Mouse (Mus musculus) heart, adult 9 months (tissue): Measurements from ENCODE around the gene Erlec1.

Source experiments
- DNase-seq, 2 experiments: peaks; one replicate each; pipeline ENCODE4 v3.0.0; 2022; ENCODE audit warnings: low spot score in 2 of 2

Gene Erlec1

DNA sequence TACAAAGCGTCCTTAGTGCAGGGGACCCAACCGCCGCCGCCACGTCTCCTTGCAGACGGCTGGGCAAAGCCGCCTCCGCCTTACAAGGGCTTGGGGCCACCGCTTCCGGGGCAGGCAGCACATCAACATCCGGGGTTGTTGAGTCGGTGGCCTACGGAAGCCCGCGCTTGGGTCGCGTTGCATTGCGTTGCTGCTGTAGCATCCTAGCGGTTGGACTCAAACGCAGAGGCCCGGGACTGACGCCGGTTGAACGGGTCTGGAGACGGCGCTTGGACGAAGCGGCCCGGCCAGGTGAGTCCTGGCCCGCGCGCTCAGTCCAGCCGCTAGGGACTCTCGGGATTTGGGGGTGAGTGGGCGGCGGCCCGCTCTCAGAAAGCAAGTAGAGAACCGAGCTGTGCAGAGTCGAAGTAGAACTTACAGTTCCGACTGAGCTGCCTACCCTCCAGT is at the start of gene Erlec1:
TSS of gene Erlec1 (minus strand) at position 57 of the 447 bp plus-strand sequence.
- DNase-seq = peak; percentile 82 to 84

DNA sequence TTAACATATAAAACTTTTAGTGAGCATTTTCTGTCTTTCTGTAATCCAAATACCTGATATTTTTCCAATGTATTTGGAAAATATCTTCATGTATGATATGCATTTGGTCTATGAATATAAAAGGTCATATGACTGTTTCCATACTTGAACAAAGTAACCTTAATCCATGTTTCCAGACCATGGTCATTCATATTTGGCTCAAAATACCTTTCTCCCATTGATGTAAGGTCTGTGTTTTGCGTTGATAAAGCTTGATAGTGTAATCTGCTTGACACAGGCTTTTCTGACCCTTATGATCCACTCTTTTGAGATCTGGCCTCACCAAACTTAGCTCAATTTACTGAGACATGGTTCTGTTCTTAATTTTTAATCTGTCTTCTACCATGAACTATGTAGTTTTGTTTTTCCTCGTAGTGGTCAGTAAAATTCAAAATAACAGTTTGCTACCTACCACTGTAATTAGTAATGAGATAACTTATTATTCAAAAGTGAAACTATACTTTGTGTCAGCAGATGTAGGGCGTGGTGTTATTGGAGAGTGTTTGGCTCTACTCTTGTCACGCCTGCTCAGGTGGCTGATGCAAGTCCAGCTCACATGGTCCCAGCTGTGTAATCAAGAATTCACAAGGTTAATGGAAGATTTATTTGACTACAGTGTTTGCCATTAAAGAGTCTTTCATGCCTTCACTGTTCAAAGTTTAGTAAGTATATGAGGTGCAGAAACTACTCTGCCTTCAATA is 47.2 kb upstream of the Erlec1 start:
- no peak for DNase-seq

DNA sequence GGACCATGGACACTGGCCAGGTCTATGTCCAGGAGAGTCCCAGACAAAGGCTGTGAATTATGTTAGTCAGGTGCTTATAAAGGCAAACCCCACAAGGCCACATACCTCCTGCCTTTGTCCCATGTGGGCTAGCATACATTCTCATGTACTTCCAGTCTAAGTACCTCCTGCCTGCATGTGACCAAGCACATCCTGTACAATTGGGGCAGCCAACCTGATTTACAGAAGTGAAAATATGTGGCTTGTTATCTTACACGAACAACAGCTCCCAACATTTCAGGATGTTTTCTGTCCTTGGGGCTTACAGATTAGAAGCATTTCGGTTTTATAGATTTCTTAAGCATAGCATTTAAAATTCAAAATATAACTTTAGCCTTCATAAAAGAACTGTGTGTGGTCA is 45.9 kb upstream of the Erlec1 start:
- DNase-seq = no peak

DNA sequence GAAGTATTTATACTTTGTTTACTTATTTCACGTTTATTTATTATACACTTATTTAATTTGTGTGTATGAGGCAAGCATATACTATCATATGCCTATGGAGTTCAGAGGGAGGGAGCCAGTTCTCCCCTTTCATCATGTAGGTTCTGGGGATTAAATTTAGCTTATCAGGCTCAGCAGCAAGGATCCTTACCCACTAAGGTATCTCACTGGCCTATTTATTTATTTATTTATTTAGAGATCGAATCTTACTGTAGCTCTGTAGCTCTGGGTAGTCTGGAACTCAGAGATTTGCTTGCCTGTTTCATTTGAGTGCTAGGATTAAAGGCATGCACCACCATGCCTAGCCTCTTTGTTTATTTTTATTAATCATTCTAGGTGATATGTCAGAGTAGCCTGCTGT is 44.6 kb upstream of the Erlec1 start:
- DNase-seq = no peak

DNA sequence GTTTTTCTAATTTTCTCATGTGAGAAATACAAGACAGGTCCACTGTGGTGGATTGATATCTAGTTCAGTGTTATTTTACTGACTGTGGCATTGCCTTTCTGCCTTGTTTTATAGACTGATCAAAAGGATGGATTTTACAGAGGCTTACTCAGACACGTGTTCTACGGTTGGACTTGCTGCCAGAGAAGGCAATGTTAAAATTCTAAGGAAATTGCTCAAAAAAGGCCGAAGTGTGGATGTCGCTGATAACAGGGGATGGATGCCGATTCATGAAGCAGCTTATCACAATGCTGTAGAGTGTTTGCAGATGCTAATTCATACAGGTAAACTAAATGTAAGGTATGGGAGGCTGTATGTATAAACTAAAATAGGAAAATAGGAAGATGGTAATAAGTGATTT is 44.1 kb upstream of the Erlec1 start:
- no peak for DNase-seq

DNA sequence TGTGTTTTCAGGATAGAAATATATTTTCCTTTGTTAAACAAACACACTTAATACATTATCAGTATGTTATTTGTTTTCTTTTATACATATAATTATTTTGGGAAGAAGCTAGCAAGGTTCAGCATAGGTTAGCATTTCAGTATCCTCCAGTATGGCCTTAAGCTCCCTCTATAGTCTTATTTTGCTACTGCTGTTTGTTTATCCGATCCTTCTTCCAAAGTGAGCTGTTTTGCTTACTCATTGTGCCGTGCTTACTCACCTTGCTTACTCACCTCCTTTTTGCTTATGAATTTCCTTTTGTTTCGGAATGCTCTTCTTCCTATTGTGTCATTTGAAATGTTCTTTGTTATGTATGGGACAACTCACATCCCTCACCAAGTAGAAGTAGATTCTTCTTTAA is 42.5 kb upstream of the Erlec1 start:
- DNase-seq = no peak

DNA sequence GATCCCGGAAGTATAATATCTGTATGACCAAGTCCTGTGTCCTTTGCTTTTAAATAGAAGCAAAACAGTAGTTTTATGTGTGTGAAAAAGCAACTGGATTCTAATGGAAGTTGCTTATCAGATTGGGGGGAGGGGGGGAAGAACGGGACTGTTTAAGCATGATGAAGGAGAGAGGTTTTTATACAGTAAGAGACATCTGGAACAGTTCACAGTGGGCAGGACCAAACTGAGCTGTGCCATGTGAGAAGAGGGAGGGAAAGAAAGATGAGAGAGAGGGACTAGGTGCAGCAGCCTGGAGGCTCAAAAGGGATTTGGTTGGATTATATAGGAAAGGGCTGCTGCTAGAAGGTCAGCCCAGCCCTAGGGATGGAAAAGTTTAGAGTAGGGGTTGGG is 32.5 kb upstream of the Erlec1 start:
- DNase-seq = no peak

DNA sequence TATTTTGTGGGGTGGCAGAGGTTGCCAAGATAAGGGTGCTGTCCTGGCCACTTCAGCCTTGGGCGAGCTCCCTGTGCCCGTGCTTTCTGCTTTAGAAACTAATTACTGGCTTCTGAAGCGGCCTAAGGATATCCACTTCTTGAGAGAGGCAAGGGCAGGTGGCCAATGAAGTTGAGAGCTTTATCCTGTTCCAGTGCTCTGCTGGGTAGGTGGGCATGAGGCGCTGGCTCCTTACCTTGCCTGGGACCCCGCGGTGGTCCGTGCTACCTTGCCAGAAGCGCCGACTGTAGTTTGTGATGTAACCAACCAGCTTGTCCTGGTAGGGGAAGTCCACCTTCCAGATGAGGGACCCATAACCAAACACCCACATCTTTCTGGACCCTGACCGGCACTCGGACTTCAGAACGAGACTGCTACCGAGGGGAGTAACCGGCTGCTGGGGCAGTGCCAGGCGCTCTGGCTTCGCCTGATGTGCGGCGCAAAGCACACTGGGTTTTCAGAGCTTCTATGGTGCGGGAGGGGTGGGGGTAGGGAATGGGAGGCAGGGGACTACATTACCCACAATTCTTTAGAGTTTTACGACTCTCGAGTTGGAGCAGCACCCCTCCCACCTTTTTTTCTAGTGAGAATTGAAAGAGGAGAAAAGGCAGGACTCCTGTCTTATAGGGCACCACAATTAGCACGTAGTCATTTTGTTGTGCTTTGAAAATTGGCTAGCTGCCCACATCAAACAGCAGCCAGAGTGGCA is 31.9 kb upstream of the Erlec1 start, which contains the start of gene Chac2:
TSS of gene Chac2 (minus strand) at position 474 of the 748 bp plus-strand sequence.
- peak; percentile 83 to 84 for DNase-seq

DNA sequence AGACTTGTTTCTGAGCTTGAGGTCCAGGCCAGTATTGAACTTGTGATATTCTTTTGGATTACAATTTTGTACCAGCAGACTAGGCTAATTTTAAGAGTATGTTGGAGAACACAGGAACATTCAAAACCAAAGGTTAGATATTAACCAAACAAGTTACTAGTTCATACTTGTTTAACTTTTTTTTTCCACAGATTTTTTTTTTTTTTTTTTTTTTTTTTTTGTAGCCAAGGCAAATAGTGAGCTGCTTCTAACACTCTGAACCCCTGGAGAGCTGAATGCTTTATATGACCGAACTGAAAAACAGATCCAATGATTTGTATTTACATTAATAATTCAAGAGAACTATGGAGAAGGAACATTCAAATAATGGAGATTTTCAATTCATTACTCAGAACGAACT is 31.1 kb upstream of the Erlec1 start:
- no peak for DNase-seq

DNA sequence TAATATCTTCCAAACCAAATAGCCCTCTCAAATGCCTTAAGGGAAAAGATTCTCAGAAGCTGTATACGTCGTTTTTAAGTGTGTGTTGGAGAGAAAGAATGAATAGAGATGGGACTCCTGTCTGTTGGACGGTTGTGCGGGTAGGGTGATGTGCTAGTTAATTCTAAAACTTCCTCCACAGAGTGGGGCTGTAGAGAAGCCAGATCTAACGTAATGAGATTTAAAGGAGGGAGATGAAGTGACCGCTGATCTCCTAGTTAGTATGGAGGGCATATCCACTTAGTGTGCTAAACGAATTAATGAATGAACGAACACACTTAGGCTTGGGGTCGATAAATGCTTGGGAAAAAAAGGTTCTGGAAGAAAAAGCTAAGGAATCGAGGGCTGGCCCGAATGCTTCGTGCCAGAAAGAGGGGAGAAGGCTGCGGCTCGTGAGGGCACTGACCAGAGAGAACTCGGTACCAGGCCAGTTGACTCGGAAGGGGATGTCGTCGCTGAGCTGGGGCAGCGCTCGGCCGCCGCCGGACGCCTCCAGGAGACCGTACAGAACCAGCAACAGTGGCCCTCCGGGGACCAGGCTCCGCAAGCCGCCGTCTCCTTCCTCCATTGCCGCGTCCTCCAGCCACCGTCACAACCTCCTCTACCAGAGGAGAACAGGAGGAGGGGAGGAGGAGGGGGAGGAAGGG is 523 bp downstream of the Erlec1 start:
- DNase-seq = peak; percentile 18 to 22

DNA sequence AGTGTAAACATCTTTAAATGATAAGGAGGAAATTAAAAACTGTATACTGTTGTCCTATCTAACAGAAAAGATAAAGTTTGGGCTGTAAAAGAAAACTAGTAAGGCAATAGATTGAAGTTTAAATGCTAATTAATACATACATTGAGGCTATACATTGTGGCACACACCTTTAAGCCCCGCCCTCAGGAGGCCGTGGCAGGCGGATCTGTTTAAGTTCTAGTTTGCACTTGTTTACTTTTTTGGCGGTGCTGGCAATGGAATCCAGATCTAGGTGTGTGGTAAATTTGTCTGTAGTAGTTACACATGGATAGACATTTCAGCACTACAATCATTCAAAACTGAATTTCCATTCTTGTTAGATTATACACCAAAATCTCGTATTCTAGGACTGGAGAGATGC is 1.3 kb downstream of the Erlec1 start:
- DNase-seq = no peak

DNA sequence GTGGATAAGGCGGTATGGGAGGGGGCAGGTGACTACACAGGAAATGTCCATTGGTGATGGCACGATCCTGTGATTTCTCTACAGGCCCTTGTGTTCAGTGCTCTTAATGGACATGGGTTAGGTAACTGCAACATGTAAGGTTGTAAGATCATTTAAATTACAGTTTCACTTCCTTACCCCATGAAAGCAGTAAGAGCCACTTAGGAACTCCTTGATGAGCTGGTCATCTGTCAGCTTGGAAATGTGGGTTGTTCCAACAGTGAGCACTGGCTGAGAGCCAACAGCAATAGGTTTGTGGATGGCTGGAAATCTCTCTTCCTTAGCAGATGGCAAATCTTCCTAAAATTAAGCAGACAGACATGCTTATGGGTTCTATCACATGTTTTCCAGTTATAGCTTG is 10.6 kb downstream of the Erlec1 start:
- no peak for DNase-seq

DNA sequence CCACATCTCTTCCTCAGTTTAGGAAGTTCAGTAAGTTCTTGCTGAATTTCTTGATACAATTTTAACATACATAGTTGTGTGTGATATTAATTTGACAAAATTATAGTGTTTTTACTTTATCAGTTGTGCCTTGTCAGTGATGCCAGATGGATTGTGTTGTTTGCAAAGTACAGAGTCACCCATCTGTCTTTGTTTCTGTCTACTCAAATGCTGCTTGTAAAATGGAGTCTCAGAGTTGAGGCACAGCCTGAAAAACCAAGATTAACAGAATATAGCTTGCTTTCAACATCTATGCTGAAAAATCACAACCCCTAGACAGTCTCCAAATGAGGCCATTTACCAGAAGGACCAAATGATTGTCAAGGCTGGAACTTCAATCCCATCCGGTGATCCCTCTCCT is 25.6 kb downstream of the Erlec1 start:
- DNase-seq = no peak

DNA sequence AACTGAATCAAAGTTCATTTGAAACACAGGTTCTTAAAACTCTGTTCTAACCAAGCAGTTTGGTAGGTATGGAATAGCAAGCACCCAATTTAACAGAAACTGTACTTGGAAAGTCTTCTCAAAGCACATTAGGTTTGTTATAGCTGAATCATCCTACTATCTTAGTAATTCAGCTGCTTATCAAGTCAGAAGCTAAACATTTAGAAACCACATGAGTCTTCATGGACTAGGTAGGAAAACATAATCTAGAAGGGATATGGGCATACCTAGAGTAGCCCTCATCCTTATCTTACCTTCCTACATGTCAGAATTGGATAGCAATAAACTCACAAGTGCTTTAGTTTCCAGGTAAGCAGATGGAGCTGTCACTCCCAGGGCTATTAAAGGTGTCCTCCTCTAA is 26.1 kb downstream of the Erlec1 start:
- no peak for DNase-seq

DNA sequence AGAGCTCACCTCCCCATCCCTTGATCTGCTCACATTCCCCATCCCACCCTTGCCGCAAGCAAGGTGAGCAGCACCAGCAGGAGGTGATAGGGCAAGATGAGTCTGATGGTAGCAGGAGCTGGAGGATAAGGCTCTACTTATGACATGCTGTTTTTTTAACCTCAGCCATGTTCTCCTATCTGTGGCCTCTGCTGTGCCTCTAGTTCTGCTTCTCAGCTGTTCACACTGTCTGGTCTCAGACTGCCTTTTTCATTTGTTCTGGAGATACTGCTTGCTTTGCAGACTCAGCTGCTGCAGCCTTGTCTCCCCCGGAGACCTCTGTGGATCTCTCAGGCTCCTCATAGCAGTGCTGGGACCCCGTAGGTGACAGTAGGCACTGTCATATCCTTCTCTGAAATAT is 30.9 kb downstream of the Erlec1 start:
- DNase-seq = no peak

DNA sequence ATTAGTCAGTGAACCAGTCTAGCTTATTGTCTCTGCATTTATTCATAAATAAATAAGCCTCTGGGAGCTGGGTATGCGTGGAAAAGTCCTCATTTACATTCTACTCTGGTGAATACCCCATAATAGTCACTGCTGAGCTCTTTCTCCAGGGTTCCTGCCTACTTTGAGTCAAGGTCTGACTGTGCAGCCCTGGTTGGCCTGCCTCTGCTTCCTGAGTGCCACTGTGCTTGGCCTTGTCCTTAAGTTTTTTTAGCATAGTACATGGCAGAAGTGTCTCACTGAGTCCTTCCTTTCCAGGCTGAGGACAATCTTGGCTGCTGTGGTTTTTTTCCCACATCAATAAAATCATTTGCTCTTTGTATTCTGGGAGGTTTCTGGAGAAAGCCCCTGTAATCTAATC is 33.5 kb downstream of the Erlec1 start:
- DNase-seq = no peak

DNA sequence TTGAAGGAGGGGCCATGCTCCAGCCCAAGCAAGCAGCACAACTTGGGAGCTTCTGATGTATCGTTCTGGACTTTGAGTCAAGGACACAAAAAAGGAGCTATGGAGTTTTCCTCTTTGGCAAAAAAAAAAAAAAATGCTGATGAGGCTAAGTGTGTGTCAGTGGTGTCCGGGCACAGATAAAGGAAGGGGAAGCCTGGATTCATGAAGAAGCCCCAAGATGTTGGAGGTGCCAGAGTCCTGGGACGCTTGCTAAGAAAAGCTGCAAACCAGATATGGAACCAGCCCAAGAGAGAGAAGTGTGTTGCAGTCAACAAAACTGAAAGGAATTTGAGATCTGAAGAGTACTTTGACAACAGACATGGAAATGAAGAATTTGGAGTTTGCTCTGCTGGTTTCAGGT is 41.8 kb downstream of the Erlec1 start:
- no peak for DNase-seq

DNA sequence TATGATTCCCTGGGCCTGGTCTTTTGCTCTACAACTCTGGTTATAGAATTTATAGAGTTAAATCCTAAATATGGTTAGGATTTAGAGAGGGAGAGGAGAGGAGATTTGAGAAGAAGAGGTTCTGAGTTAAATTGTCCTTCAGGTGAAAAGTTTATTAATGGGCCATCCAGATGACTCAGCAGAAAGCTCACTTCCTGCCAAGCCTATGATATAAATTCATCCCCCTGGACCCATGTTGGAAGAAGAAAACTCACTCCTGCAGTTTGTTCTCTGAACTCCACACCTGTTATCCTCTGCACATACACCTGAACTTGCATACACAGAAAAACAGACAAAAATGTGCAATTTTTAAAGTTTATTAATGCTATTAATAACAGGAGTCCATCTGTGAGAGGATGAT is 54.8 kb downstream of the Erlec1 start:
- DNase-seq = no peak

DNA sequence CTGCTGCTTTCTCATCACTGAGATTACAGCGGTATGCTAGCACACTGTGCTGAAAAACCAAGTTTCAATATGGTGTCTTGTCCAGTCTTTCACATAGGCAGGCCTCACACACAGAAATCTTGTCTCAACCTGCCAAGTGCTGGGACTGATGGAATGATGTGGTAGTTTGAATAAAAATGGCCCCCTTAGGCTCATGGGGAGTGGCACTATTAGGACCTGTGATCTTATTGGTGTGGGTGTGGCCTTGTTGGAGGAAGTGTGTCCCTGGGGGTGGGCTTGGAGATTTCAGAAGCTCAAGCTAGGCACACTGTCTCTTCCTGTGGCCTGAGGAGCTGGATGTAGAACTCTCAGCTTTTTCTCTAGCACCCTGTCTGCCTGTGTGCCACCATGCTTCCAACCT is 57.9 kb downstream of the Erlec1 start:
- no peak for DNase-seq

DNA sequence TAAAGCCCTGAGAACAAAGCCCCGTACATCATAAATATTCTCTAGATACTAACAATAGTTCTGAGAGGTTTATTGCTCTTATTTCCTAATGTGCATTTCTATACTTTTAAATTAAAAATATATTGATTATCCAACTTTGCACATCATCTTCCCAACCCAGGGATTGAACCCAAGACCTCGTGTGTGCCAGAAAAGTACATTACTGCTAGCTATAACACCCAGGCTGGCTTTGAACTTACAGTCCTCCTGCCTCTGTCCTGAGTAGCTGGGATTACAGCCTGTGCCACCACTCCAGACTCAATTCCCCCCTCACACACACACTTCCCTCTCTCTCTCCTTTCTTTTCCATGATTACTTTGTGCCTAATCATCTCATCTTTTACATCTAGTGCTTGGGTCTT is 66.0 kb downstream of the Erlec1 start:
- no peak for DNase-seq

DNA sequence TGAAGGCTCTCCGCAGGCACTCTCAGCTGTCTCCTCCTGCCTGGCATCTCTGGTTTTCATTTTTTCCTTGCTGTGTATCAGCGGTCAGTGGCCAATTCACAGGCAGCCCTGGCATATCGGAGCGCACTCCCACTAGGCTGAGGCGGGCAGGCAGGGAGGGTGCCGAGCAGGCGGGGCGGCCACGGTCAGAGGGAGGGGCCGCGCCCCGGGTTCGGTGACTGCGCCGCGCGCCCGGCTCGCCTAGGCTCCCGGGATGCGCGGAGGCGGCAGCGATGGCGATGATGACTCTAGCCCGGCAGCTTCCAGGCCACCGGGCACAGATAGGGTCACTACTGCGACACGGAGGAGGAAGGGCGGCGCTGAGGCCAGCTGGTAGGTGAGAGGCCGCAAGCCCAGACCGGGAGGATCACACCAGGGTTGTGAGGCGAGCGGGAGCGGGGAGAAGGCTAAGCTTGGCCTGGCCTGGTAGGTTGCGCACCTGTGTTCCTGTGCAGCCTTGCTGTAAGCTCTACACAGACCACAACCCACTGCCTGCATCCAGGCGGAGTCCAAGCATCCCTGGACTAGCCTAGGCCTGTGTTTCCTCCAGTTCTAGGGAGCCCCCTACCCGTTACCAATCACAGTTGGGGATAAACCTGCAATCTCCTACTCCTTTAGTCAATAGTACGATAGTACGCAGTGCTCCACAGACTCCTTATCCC is 68.8 kb downstream of the Erlec1 start, which contains the start of the genes Gpr75 and Asb3:
TSS of gene Gpr75 (plus strand) at position 188 of the 701 bp plus-strand sequence.
TSS of gene Asb3 (plus strand) at position 246 of the 701 bp plus-strand sequence.
- DNase-seq = peak; percentile 20 to 21
